Mouse (Mus musculus): ENCODE measurements around the gene Tbx19. TPM values are rescaled to one million over a fixed set of nuclear protein-coding genes. Genes with fewer than 3 reads are reported as not detected.
A peak's percentile ranks its signal among the peaks of the same experiment; 100 is the strongest.

Tbx19 gene
- polyA plus RNA-seq, 1 experiment from 2014 or later: 0.53 TPM

DNA sequence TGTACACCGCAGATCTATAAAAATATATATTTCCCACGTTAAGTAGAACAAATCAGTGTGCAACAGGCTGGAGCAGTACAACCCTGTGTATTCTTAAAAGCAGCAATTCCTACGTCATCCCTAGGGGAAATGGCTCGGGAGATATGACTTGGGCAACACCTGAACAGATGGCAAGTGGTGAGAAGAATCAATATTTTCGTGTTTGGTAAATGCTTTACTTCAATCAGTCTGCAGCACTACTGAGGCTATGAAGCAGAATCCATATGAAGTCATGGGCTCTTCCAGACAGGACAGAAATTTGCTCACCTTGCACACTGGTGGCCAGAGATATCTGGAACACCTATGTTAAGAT, 34.1 kb upstream of the Tbx19 start:
- 6% methylated on average over 5 of the region's 5 CpGs for WGBS
- H3K4me1 ChIP-seq (ENCODE audit: control insufficient read depth, insufficient read depth, low read length): peaks cover 25% of the 10 kb centered on the region
- peak overlapping the region; percentile 90 for H3K4me3 ChIP-seq (ENCODE audit: low read length)
- no peaks in the 10 kb centered on the region for H3K27me3 ChIP-seq (ENCODE audit: control insufficient read depth, insufficient read depth, low read length)
- peak overlapping the region; percentile 93 for H3K27ac ChIP-seq (ENCODE audit: low read length)
- H3K36me3 ChIP-seq (ENCODE audit: control insufficient read depth, insufficient read depth): no peaks in the 10 kb centered on the region
- H3K4me2 ChIP-seq (ENCODE audit: low read depth, low read length): peak overlapping the region; percentile 83
- H3K9ac ChIP-seq (ENCODE audit: low read length): peak overlapping the region; percentile 79
- no peaks in the 10 kb centered on the region for H3K9me3 ChIP-seq (replicated peaks; ENCODE audit: control insufficient read depth, low read length)
- ATAC-seq (replicated peaks; ENCODE audit: extremely low read depth, insufficient read depth, low FRiP score): no peak

DNA sequence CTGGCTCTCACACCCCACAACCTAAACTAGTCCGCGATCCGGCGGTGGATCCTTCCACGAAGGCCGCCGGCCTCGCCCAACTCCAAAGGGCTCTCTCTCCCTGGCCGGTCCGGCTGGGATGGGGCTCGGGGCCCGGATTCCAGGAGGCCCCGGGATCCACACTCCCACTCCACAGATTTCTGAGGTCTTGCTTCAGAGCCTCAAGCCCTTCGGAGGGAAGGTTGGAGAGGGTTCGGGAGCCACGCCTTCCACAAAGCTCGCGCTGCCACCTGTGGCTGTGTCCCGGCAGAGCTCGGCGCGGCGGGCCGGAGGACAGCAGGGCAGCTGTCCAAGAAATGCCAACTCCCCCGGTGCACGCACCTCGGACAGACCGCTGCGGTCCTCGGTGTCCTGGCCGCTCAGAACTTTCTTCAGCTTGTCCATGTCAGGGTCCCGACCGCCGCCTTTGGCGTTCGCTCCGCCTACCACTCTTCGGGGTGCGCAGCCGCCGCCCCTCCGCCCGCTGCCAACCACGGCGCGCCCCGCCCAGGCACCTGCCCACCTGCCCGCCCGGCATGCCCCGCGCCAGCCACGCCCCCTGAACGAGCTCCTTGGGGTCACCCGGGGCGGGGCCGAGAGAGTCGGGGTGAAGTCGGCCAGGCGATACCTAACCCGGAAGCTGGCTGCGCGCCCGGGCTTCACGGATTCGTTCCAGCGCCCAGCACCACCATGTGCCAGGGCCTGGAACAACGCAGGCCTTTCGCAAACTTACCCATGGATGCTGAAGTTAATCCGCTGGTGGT, 33.5 kb upstream of the Tbx19 start, which contains the start of gene Sft2d2:
TSS of gene Sft2d2 (minus strand) at position 559 of the 782 bp plus-strand sequence.
- H3K4me3 ChIP-seq (ENCODE audit: low read length): peak within 1 kb of the TSS; percentile 90
- peak; percentile 91 for ATAC-seq (replicated peaks; ENCODE audit: extremely low read depth, insufficient read depth, low FRiP score)
- no peaks in the 10 kb centered on the region for H3K27me3 ChIP-seq (ENCODE audit: control insufficient read depth, insufficient read depth, low read length)
- WGBS: under 1% methylated on average over 69 of the region's 69 CpGs
- H3K4me2 ChIP-seq (ENCODE audit: low read depth, low read length): peak within 1 kb of the TSS; percentile 83
- H3K9me3 ChIP-seq (replicated peaks; ENCODE audit: control insufficient read depth, low read length): no peaks in the 10 kb centered on the region
- H3K36me3 ChIP-seq (ENCODE audit: control insufficient read depth, insufficient read depth): no peaks in the 10 kb centered on the region
- peak within 1 kb of the TSS; percentile 93 for H3K27ac ChIP-seq (ENCODE audit: low read length)
- peak within 1 kb of the TSS; percentile 79 for H3K9ac ChIP-seq (ENCODE audit: low read length)
- H3K4me1 ChIP-seq (ENCODE audit: control insufficient read depth, insufficient read depth, low read length): peaks cover 25% of the 10 kb centered on the region

- Histone ChIP-seq H3K9me3 (replicated peaks; ENCODE audit: control insufficient read depth, low read length) (no peaks in the 10 kb centered on the region), H3K4me1 (ENCODE audit: control insufficient read depth, insufficient read depth, low read length) (peaks cover 27% of the 10 kb centered on the region), H3K4me3 (ENCODE audit: low read length) (peak overlapping the region; percentile 90), H3K4me2 (ENCODE audit: low read depth, low read length) (peak overlapping the region; percentile 83), H3K9ac (ENCODE audit: low read length) (peak overlapping the region; percentile 79), H3K36me3 (ENCODE audit: control insufficient read depth, insufficient read depth) (no peaks in the 10 kb centered on the region), H3K27ac (ENCODE audit: low read length) (peak overlapping the region; percentile 93), H3K27me3 (ENCODE audit: control insufficient read depth, insufficient read depth, low read length) (no peaks in the 10 kb centered on the region)
- no peak for ATAC-seq (replicated peaks; ENCODE audit: extremely low read depth, insufficient read depth, low FRiP score)
- WGBS: 12% methylated on average over 7 of the region's 7 CpGs
Observed at GRCm38 (mm10) chr1:165193426-165193825, 32.9 kb upstream of the Tbx19 start.

DNA sequence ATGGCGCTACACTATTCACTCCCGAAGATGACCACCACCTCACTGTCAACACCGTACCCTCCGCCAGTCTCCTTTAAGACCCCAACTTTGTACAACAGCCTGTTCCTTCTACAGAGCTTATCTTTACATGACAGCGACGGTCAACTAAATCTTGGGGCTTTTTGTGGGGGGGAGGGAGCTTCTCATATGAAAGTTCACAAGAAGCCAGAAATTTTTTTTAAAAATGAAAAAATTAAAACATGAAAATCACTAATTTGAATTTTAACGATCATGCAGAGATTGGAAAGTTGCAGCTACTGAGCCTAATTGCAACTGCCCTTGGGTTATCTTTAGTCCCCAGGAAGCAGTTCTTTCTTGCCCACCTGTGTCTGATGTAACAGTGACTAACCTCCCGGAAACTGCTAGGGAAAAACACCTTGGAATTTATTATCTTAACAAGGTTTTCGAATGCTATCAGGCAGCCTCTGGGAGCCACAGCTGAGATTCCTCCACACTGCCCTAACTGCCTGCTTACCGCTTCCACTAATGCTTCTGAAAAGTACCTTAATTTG, 32.2 kb upstream of the Tbx19 start:
- 40% methylated on average over 10 of the region's 10 CpGs for WGBS
- Histone ChIP-seq H3K4me1 (ENCODE audit: control insufficient read depth, insufficient read depth, low read length) (peaks cover 27% of the 10 kb centered on the region), H3K36me3 (ENCODE audit: control insufficient read depth, insufficient read depth) (no peaks in the 10 kb centered on the region), H3K9ac (ENCODE audit: low read length) (peak overlapping the region; percentile 79), H3K4me2 (ENCODE audit: low read depth, low read length) (peak overlapping the region; percentile 83), H3K27me3 (ENCODE audit: control insufficient read depth, insufficient read depth, low read length) (no peaks in the 10 kb centered on the region), H3K9me3 (replicated peaks; ENCODE audit: control insufficient read depth, low read length) (no peaks in the 10 kb centered on the region), H3K4me3 (ENCODE audit: low read length) (peak overlapping the region; percentile 90), H3K27ac (ENCODE audit: low read length) (peak overlapping the region; percentile 93)
- no peak for ATAC-seq (replicated peaks; ENCODE audit: extremely low read depth, insufficient read depth, low FRiP score)

DNA sequence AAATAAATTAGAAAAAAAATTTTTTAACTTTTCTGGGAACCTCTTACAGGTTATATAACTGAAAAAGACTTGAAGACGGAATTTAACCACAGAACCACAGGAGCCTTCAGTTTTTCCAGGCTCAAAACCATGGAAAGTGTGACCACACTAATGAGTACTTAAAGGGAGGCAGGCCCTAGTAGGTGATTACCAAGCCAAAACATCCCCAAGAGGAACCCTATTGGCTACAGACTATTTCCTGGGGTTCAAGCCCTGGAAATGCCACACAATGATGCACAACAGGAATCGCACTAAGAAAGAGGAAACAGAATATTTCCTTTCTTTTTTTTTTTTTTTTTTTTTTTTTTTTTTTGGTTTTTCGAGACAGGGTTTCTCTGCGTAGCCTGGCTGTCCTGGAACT, 31.5 kb upstream of the Tbx19 start:
- H3K4me1 ChIP-seq (ENCODE audit: control insufficient read depth, insufficient read depth, low read length): peaks cover 27% of the 10 kb centered on the region
- WGBS: 69% methylated on average over 4 of the region's 4 CpGs

GRCm38 (mm10) chr1:165191611-165192010, 31.0 kb upstream of the Tbx19 start:
- no peak for ATAC-seq (replicated peaks; ENCODE audit: extremely low read depth, insufficient read depth, low FRiP score)
- Histone ChIP-seq H3K9ac (ENCODE audit: low read length) (0 out of 2 replicates have a peak overlapping the region, but pooled peaks have one; percentile 19), H3K4me2 (ENCODE audit: low read depth, low read length) (peak overlapping the region; percentile 35), H3K9me3 (replicated peaks; ENCODE audit: control insufficient read depth, low read length) (no peaks in the 10 kb centered on the region), H3K4me1 (ENCODE audit: control insufficient read depth, insufficient read depth, low read length) (peaks cover 27% of the 10 kb centered on the region), H3K36me3 (ENCODE audit: control insufficient read depth, insufficient read depth) (no peaks in the 10 kb centered on the region; the same call in 1 of the 2 replicates), H3K27me3 (ENCODE audit: control insufficient read depth, insufficient read depth, low read length) (no peaks in the 10 kb centered on the region), H3K27ac (ENCODE audit: low read length) (peak overlapping the region; percentile 93), H3K4me3 (ENCODE audit: low read length) (peak overlapping the region; percentile 14; the same call in 1 of the 2 replicates)
- 53% methylated on average over 13 of the region's 13 CpGs for WGBS

More for the DNA sequence above, 31.5 kb upstream of the Tbx19 start:
- no peak for ATAC-seq (replicated peaks; ENCODE audit: extremely low read depth, insufficient read depth, low FRiP score)
- H3K4me2 ChIP-seq (ENCODE audit: low read depth, low read length): peak overlapping the region; percentile 35
- H3K9ac ChIP-seq (ENCODE audit: low read length): no peak overlapping the region
- no peak overlapping the region for H3K4me3 ChIP-seq (ENCODE audit: low read length)
- H3K9me3 ChIP-seq (replicated peaks; ENCODE audit: control insufficient read depth, low read length): no peaks in the 10 kb centered on the region
- H3K27me3 ChIP-seq (ENCODE audit: control insufficient read depth, insufficient read depth, low read length): no peaks in the 10 kb centered on the region
- no peaks in the 10 kb centered on the region for H3K36me3 ChIP-seq (ENCODE audit: control insufficient read depth, insufficient read depth)
- peak overlapping the region; percentile 93 for H3K27ac ChIP-seq (ENCODE audit: low read length)

DNA sequence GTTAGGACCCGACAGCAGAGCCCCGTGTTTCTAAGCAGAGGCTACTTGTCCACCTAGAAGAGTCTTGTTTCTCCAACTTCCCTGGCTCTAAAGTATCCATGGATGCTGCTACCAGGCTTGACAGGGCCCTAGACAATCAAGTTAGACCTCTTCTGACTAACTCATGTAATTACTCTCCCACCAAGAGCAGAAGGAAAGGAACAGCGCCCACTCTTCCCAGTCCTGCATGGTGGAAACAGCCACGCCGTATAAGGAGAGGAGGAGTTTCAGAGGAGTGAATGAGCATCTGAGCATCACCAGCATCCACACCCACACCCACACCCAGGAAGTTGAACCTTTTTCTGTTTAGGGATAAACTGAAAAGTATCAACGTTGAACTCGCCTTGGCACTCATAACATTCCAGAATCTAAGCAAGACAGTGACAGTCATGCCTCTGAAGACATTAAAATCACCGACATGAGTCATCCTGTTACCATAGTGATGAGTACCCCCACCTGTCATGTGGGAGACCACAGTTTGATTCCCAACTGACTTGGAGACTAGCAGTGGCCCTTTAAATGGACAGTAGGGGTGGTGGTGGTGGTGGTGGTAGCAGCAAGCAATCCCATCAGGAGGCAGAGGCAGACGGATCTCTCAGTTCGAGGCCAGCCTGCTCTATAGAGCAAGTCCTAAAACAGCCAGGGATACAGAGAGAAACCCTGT, 30.1 kb upstream of the Tbx19 start:
- Histone ChIP-seq H3K36me3 (ENCODE audit: control insufficient read depth, insufficient read depth) (no peaks in the 10 kb centered on the region; the same call in 1 of the 2 replicates), H3K4me2 (ENCODE audit: low read depth, low read length) (no peak overlapping the region), H3K9ac (ENCODE audit: low read length) (no peak overlapping the region), H3K9me3 (replicated peaks; ENCODE audit: control insufficient read depth, low read length) (no peaks in the 10 kb centered on the region), H3K27me3 (ENCODE audit: control insufficient read depth, insufficient read depth, low read length) (no peaks in the 10 kb centered on the region), H3K27ac (ENCODE audit: low read length) (peak overlapping the region; percentile 93), H3K4me3 (ENCODE audit: low read length) (no peak overlapping the region), H3K4me1 (ENCODE audit: control insufficient read depth, insufficient read depth, low read length) (peaks cover 27% of the 10 kb centered on the region)
- WGBS: 89% methylated on average over 10 of the region's 10 CpGs
- ATAC-seq (replicated peaks; ENCODE audit: extremely low read depth, insufficient read depth, low FRiP score): no peak

- no peak for ATAC-seq (replicated peaks; ENCODE audit: extremely low read depth, insufficient read depth, low FRiP score)
- peaks cover 30% of the 10 kb centered on the region for H3K4me1 ChIP-seq (ENCODE audit: control insufficient read depth, insufficient read depth, low read length)
- no peaks in the 10 kb centered on the region for H3K27me3 ChIP-seq (ENCODE audit: control insufficient read depth, insufficient read depth, low read length)
- 78% methylated on average over 6 of the region's 6 CpGs for WGBS
- H3K27ac ChIP-seq (ENCODE audit: low read length): no peak overlapping the region
- no peaks in the 10 kb centered on the region for H3K9me3 ChIP-seq (replicated peaks; ENCODE audit: control insufficient read depth, low read length)
- no peak overlapping the region for H3K9ac ChIP-seq (ENCODE audit: low read length)
- no peak overlapping the region for H3K4me2 ChIP-seq (ENCODE audit: low read depth, low read length)
- H3K4me3 ChIP-seq (ENCODE audit: low read length): no peak overlapping the region
- no peaks in the 10 kb centered on the region; the same call in 1 of the 2 replicates for H3K36me3 ChIP-seq (ENCODE audit: control insufficient read depth, insufficient read depth)
Observed at GRCm38 (mm10) chr1:165190068-165190467, 29.5 kb upstream of the Tbx19 start.
